Mouse (Mus musculus) intestine, embryonic 14.5 days (tissue): ENCODE measurements at regions not wholly inside any gene's neighbourhood (a gene's known extent, or its start where the extent isn't known, plus 50 kb on each side); places are given as distances from the start of the nearest gene placed in this dataset.

Source experiments
- ATAC-seq: fragments of 200-750 bp; cut with Nextera tagmentation; replicated peaks from 2 replicates; pipeline ENCODE4 v1.8.0; 2017; ENCODE audit warnings: low read depth, moderate number of reproducible peaks, moderate TSS enrichment, moderate library complexity; ENCODE audit not compliant: low FRiP score, low TSS enrichment
- DNase-seq: peaks from one replicate; pipeline ENCODE4 v3.0.0-alpha.2; 2018; ENCODE audit warnings: low spot score
- H3K27ac ChIP-seq: fragments of 300-500 bp; sonication (generic); 2 replicates; pipeline ENCODE4 v1.5.1; 2014; ENCODE audit warnings: low read depth, mild to moderate bottlenecking, control low read depth
- H3K27me3 ChIP-seq: fragments of 300-500 bp; sonication (generic); replicated peaks from 2 replicates; pipeline ENCODE4 v1.6.1; 2014; ENCODE audit warnings: low read length, control low read depth; ENCODE audit not compliant: control insufficient read depth, insufficient read depth
- H3K36me3 ChIP-seq: fragments of 300-500 bp; sonication (generic); 2 replicates; pipeline ENCODE4 v1.6.1; 2014; ENCODE audit warnings: low read length, control low read depth; ENCODE audit not compliant: control insufficient read depth, insufficient read depth
- H3K4me1 ChIP-seq: fragments of 300-500 bp; sonication (generic); replicated peaks from 2 replicates; pipeline ENCODE4 v1.6.1; 2014; ENCODE audit warnings: low read length, control low read depth, mixed read lengths; ENCODE audit not compliant: control insufficient read depth, insufficient read depth
- H3K4me2 ChIP-seq: fragments of 300-500 bp; sonication (generic); 2 replicates; pipeline ENCODE4 v1.6.1; 2014; ENCODE audit warnings: low read length
- H3K4me3 ChIP-seq: fragments of 300-500 bp; sonication (generic); 2 replicates; pipeline ENCODE4 v1.5.1; 2014; ENCODE audit warnings: low read depth, low read length, control low read depth, mixed read lengths
- H3K9ac ChIP-seq: fragments of 300-500 bp; sonication (generic); 2 replicates; pipeline ENCODE4 v1.6.1; 2014; ENCODE audit warnings: mild to moderate bottlenecking, low read length
- H3K9me3 ChIP-seq: fragments of 300-500 bp; sonication (generic); 2 replicates; pipeline ENCODE4 v1.6.1; 2016; ENCODE audit warnings: low read length, control low read depth; ENCODE audit not compliant: control insufficient read depth
- WGBS: fragments of 180-500 bp; shearing (Covaris S2); extraction: QIAGEN DNeasy Blood & Tissue Kit; methylation state at CpG from one replicate; pipeline ENCODE4 v1.1.7; 2014; 5-methylcytosine and 5-hydroxymethylcytosine counted together

GRCm38 (mm10) chr17:83960158-83960557 is 112.4 kb upstream of the Haao start:
- Histone ChIP-seq H3K9ac (no peak overlapping the region), H3K27ac (peak overlapping the region; percentile 75; the same call in 1 of the 2 replicates), H3K9me3 (no peaks in the 10 kb centered on the region), H3K4me2 (no peak overlapping the region), H3K4me3 (no peak overlapping the region), H3K36me3 (no peaks in the 10 kb centered on the region), H3K4me1 (peaks cover 83% of the 10 kb centered on the region), H3K27me3 (no peaks in the 10 kb centered on the region)
- WGBS: 20% methylated on average over 3 of the region's 3 CpGs
- DNase-seq: no peak
- ATAC-seq: no peak

- WGBS: 23% methylated on average over 9 of the region's 9 CpGs
Measured at GRCm38 (mm10) chr17:83959159-83959848, 111.5 kb upstream of the Haao start.

GRCm38 (mm10) chr17:83958706-83959105 is 110.9 kb upstream of the Haao start:
- ATAC-seq: peak; percentile 83
- no peak overlapping the region for H3K4me2 ChIP-seq
- H3K4me1 ChIP-seq: peaks cover 86% of the 10 kb centered on the region
- 46% methylated on average over 3 of the region's 3 CpGs for WGBS
- peak overlapping the region; percentile 75 for H3K27ac ChIP-seq
- no peaks in the 10 kb centered on the region for H3K9me3 ChIP-seq
- no peaks in the 10 kb centered on the region for H3K27me3 ChIP-seq
- H3K4me3 ChIP-seq: no peak overlapping the region
- no peaks in the 10 kb centered on the region for H3K36me3 ChIP-seq
- no peak for DNase-seq
- no peak overlapping the region for H3K9ac ChIP-seq

More at GRCm38 (mm10) chr17:83959159-83959848, 111.5 kb upstream of the Haao start:
- Histone ChIP-seq H3K9me3 (no peaks in the 10 kb centered on the region), H3K27me3 (no peaks in the 10 kb centered on the region), H3K4me3 (no peak overlapping the region), H3K27ac (peak overlapping the region; percentile 75), H3K9ac (no peak overlapping the region), H3K36me3 (no peaks in the 10 kb centered on the region), H3K4me1 (peaks cover 86% of the 10 kb centered on the region), H3K4me2 (no peak overlapping the region)
- DNase-seq (no peak), ATAC-seq (no peak; the same call in 1 of the 2 replicates)

GRCm38 (mm10) chr17:83957661-83958540 is 110.1 kb upstream of the Haao start:
- peaks cover 85% of the 10 kb centered on the region for H3K4me1 ChIP-seq
- 45% methylated on average over 12 of the region's 12 CpGs for WGBS
- ATAC-seq (no peak), DNase-seq (no peak)
- H3K9ac ChIP-seq: no peak overlapping the region
- H3K9me3 ChIP-seq: no peaks in the 10 kb centered on the region
- no peaks in the 10 kb centered on the region for H3K36me3 ChIP-seq
- no peaks in the 10 kb centered on the region for H3K27me3 ChIP-seq
- H3K4me2 ChIP-seq: no peak overlapping the region
- H3K27ac ChIP-seq: peak overlapping the region; percentile 75
- H3K4me3 ChIP-seq: no peak overlapping the region

- no peaks in the 10 kb centered on the region for H3K27me3 ChIP-seq
- no peak overlapping the region for H3K4me3 ChIP-seq
- ATAC-seq (no peak), DNase-seq (no peak)
- peaks cover 79% of the 10 kb centered on the region for H3K4me1 ChIP-seq
- H3K27ac ChIP-seq: peak overlapping the region; percentile 75
- WGBS: 42% methylated on average over 12 of the region's 12 CpGs
- H3K4me2 ChIP-seq: no peak overlapping the region
- H3K9ac ChIP-seq: no peak overlapping the region
- H3K9me3 ChIP-seq: no peaks in the 10 kb centered on the region
- H3K36me3 ChIP-seq: no peaks in the 10 kb centered on the region
Measured at GRCm38 (mm10) chr17:83956821-83957565, 109.2 kb upstream of the Haao start.

- H3K9ac ChIP-seq: no peak overlapping the region
- no peaks in the 10 kb centered on the region for H3K36me3 ChIP-seq
- DNase-seq (no peak), ATAC-seq (no peak; the same call in 1 of the 2 replicates)
- H3K27me3 ChIP-seq: no peaks in the 10 kb centered on the region
- no peak overlapping the region for H3K4me2 ChIP-seq
- no peak overlapping the region for H3K4me3 ChIP-seq
- H3K9me3 ChIP-seq: no peaks in the 10 kb centered on the region
- WGBS: 53% methylated on average over 5 of the region's 5 CpGs
- peak overlapping the region; percentile 62 for H3K27ac ChIP-seq
- H3K4me1 ChIP-seq: peaks cover 78% of the 10 kb centered on the region
Measured at GRCm38 (mm10) chr17:83955978-83956377, 108.2 kb upstream of the Haao start.

- Histone ChIP-seq H3K4me1 (peaks cover 70% of the 10 kb centered on the region), H3K4me3 (no peak overlapping the region), H3K9me3 (no peaks in the 10 kb centered on the region), H3K27ac (peak overlapping the region; percentile 95), H3K9ac (no peak overlapping the region), H3K4me2 (no peak overlapping the region), H3K27me3 (no peaks in the 10 kb centered on the region), H3K36me3 (no peaks in the 10 kb centered on the region)
- WGBS: 59% methylated on average over 10 of the region's 10 CpGs
- ATAC-seq (no peak), DNase-seq (no peak)
Measured at GRCm38 (mm10) chr17:83955058-83955697, 107.4 kb upstream of the Haao start.
